Mouse (Mus musculus) spleen, adult 2 months (tissue): Measurements from ENCODE around the gene F3.
A peak's percentile ranks its signal among the peaks of the same experiment; 100 is the strongest.

Experiments
- CTCF ChIP-seq: fragments of 200-500 bp; IDR thresholded peaks from 2 replicates; pipeline ENCODE4 v1.5.1; 2011; ENCODE audit warnings: mild to moderate bottlenecking, inconsistent platforms; ENCODE audit not compliant: insufficient read depth, insufficient read length, insufficient replicate concordance; ENCODE audit errors: extremely low read depth
- POLR2A ChIP-seq: fragments of 200-500 bp; IDR thresholded peaks from 2 replicates; pipeline ENCODE4 v1.6.1; 2011; ENCODE audit warnings: low read depth, low read length, inconsistent platforms

- TF ChIP-seq POLR2A (no peak), CTCF (peak; percentile 45; the same call in 1 of the 2 replicates)
These were observed at the start of gene F3 for GRCm38 (mm10) chr3:121722971-121723844.
